Mouse (Mus musculus) embryonic facial prominence, embryonic 13.5 days (tissue): ENCODE measurements around the gene Acsbg1. TPM values are rescaled to one million over a fixed set of nuclear protein-coding genes. Genes with fewer than 3 reads are reported as not detected.

Experiments
- ATAC-seq: fragments of 200-750 bp; cut with Nextera tagmentation; 2 replicates; pipeline ENCODE4 v1.8.0; 2017; ENCODE audit warnings: low read depth; ENCODE audit not compliant: insufficient number of reproducible peaks, insufficient read depth, low FRiP score, low TSS enrichment
- H3K27ac ChIP-seq: fragments of 300-500 bp; sonication (generic); 2 replicates; pipeline ENCODE4 v1.5.1; 2015; ENCODE audit warnings: moderate library complexity, mild to moderate bottlenecking, inconsistent platforms
- H3K27me3 ChIP-seq: fragments of 300-500 bp; sonication (generic); 2 replicates; pipeline ENCODE4 v1.6.1; 2015; ENCODE audit warnings: mild to moderate bottlenecking, inconsistent platforms
- H3K36me3 ChIP-seq: fragments of 300-500 bp; sonication (generic); 2 replicates; pipeline ENCODE4 v1.6.1; 2015; ENCODE audit warnings: mild to moderate bottlenecking, inconsistent platforms
- H3K4me1 ChIP-seq: fragments of 300-500 bp; sonication (generic); 2 replicates; pipeline ENCODE4 v1.6.1; 2015; ENCODE audit warnings: inconsistent platforms
- H3K4me2 ChIP-seq: fragments of 300-500 bp; sonication (generic); 2 replicates; pipeline ENCODE4 v1.6.1; 2015; ENCODE audit warnings: moderate library complexity, mild to moderate bottlenecking, inconsistent platforms
- H3K4me3 ChIP-seq: fragments of 300-500 bp; sonication (generic); 2 replicates; pipeline ENCODE4 v1.5.1; 2015; ENCODE audit warnings: mild to moderate bottlenecking, inconsistent platforms
- H3K9ac ChIP-seq: fragments of 300-500 bp; sonication (generic); 2 replicates; pipeline ENCODE4 v1.6.1; 2015; ENCODE audit warnings: mild to moderate bottlenecking, inconsistent platforms
- H3K9me3 ChIP-seq: fragments of 300-500 bp; sonication (generic); 2 replicates; pipeline ENCODE4 v1.6.1; 2016; ENCODE audit warnings: inconsistent platforms
- WGBS: fragments of 180-500 bp; shearing (Covaris S2); methylation state at CpG from one replicate; pipeline ENCODE4 v1.1.7; 2015; ENCODE audit warnings: mixed read lengths; 5-methylcytosine and 5-hydroxymethylcytosine counted together
- polyA plus RNA-seq: library from polyadenylated mRNA; unstranded; fragments of >200 nt; fragmentation: Nextera tagmentation; extraction: Ambion mirVana; gene quantifications from 2 replicates; pipeline ENCODE4 v1.2.1, GENCODE M21; 2015

Acsbg1 gene
- 1.4 and 1.6 TPM in 2 replicates for polyA plus RNA-seq

DNA sequence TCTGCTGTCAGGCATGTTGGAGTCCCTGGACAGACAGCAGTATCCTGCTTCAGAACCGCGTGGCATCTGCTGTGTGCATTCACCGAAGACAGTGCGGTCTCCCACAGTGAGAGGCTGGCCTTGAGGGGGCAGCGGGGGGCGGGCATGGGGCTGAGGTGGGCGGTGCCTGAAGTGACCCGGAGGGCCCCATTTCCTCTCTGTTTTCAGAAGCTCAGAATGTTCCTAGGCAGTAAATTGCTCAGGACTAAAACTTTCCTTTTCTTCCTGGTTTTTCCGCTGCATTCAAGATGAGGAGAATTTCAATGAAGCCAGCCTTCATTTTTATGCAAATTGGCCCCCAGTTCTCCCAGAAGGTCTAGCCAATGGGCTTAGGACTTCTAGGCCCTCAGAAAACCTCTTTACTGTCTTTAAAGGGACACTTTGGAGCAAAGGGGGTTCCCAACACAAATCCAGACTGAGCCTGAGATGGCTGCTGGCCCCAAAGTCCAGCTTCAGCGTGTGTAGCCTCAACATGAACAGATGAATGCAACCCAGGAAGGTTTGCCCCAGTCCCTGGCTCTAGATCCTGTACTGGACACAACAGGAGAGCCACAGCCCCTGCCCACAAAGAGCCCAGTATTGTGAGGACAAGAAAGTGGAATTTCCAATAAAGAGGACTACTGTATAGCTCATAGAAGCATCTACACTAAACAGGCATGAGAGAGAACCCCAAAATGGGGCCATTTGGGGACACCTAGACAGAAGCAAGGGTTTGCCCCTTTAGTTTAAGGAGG is at the start of gene Acsbg1:
Acsbg1 (minus strand) TSS at position 266 of the 773 bp plus-strand sequence.
- no peak for ATAC-seq
- Histone ChIP-seq H3K27me3 (no peaks in the 10 kb centered on the region), H3K4me3 (no peak within 1 kb of the TSS), H3K4me2 (peak within 1 kb of the TSS; percentile 45), H3K36me3 (no peaks in the 10 kb centered on the region), H3K4me1 (peaks cover 12% of the 10 kb centered on the region), H3K9me3 (no peaks in the 10 kb centered on the region), H3K9ac (no peak within 1 kb of the TSS), H3K27ac (no peak within 1 kb of the TSS)
- 13% methylated on average over 10 of the region's 10 CpGs for WGBS

DNA sequence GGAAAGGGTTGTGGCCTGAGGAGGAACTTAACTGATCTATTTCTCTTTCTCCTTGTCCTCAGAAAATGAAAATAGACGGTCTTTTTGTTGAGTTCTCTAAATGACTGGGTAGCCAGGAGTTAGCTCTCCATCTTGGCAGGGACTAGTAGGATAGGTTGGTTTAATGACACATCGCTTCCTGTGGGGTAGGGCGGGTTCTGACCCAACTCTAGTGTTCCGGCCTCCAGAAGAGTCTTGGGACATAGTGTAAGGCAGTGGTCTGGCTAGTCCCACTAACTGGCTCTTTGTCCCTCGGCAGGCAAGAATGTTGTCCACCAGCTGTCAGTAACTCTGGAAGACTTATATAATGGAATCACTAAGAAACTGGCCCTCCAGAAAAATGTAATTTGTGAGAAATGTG is 46.4 kb upstream of the Acsbg1 start:
- 83% methylated on average over 5 of the region's 5 CpGs for WGBS
- Histone ChIP-seq H3K4me1 (peaks cover 6% of the 10 kb centered on the region), H3K4me3 (no peak overlapping the region), H3K9ac (no peak overlapping the region), H3K9me3 (no peaks in the 10 kb centered on the region), H3K36me3 (peaks cover 41% of the 10 kb centered on the region), H3K27me3 (no peaks in the 10 kb centered on the region), H3K27ac (no peak overlapping the region), H3K4me2 (no peak overlapping the region)
- no peak for ATAC-seq

DNA sequence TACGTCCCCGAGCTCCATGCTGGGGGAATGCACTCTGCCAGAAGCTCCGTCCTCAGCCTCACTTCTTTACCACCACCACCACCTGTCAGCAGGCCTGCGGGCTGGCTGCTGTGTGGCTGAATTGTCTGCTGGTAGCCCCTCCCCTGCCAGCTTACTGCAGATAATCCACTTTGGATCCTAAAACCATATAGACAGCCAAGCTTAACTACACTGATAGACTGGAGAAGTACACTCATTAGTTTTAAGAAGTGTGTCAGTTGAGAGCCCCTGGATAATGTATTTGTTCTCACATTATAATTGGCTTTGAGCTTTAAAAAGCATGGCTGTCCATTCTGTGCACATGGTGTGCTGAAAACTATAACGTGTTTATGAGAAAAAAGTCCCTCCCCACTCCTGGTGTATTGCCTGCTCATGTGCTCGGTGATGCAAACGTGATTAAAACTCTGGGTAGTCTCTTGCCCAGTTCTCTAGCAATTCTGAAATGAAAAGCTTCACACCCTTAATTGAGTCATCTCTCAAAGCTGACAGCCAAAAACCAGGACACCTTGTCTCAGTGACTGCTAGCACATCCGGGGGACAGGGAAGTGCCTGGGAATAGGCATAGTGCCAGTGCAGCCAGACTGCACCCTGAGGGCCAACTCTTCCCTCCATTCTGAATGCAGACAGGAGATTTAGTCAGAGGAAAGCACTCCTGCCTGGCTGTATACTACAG is 45.8 kb upstream of the Acsbg1 start:
- H3K27ac ChIP-seq: no peak overlapping the region
- H3K36me3 ChIP-seq: peaks cover 36% of the 10 kb centered on the region
- peaks cover 6% of the 10 kb centered on the region for H3K4me1 ChIP-seq
- H3K4me3 ChIP-seq: no peak overlapping the region
- 59% methylated on average over 8 of the region's 8 CpGs for WGBS
- no peak overlapping the region for H3K4me2 ChIP-seq
- H3K27me3 ChIP-seq: no peaks in the 10 kb centered on the region
- H3K9ac ChIP-seq: no peak overlapping the region
- no peaks in the 10 kb centered on the region for H3K9me3 ChIP-seq
- no peak for ATAC-seq

DNA sequence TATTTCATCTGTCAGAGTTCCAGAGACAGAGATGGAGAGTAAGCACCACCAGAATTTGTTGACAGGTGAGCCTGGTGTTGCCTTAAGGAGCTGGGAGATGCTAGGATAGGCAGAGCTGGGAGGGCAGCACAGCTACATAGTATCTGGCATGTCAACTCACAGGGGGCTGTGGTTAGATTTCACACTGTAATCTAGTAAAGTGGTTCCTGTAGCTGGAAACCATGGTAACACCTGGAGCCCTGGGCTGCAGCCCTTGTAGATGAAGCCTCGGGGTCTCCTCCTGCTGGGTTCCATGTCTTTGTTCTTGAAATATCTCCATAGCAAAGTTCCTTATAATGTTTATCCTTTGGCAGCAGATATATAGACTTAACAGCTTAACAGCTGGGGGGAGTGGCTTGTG is 43.9 kb upstream of the Acsbg1 start:
- H3K27ac ChIP-seq: no peak overlapping the region
- H3K4me1 ChIP-seq: peaks cover 11% of the 10 kb centered on the region
- H3K4me2 ChIP-seq: no peak overlapping the region
- no peaks in the 10 kb centered on the region for H3K9me3 ChIP-seq
- no peak overlapping the region for H3K9ac ChIP-seq
- peaks cover 17% of the 10 kb centered on the region for H3K36me3 ChIP-seq
- H3K27me3 ChIP-seq: peaks cover 10% of the 10 kb centered on the region
- H3K4me3 ChIP-seq: no peak overlapping the region
- no peak for ATAC-seq
- WGBS: 39% methylated on average over 1 of the region's 1 CpGs

DNA sequence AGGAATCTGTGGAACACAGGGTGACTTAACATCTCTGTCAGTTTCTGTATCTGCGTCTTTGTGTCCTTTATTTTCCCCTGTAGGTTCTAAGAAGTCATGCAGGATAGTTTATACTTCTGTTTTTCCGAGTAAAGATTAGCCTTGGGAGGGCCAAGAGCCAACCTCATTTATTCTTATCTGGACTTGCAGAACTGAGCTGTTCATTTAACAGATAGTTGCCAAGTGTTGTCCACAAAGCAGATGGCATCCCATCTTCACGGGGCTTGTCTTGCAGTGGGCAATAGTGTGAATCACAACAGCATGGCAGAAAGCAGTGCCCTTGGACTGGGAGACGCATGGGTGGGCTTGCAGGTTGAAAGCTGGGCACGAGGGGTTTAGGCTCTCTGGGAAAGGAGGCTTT is 42.7 kb upstream of the Acsbg1 start:
- H3K4me1 ChIP-seq: peaks cover 18% of the 10 kb centered on the region
- peaks cover 7% of the 10 kb centered on the region for H3K36me3 ChIP-seq
- H3K4me2 ChIP-seq: no peak overlapping the region
- H3K27ac ChIP-seq: no peak overlapping the region
- peaks cover 16% of the 10 kb centered on the region for H3K27me3 ChIP-seq
- no peaks in the 10 kb centered on the region for H3K9me3 ChIP-seq
- ATAC-seq: no peak
- H3K9ac ChIP-seq: no peak overlapping the region
- 85% methylated on average over 5 of the region's 5 CpGs for WGBS
- no peak overlapping the region for H3K4me3 ChIP-seq

DNA sequence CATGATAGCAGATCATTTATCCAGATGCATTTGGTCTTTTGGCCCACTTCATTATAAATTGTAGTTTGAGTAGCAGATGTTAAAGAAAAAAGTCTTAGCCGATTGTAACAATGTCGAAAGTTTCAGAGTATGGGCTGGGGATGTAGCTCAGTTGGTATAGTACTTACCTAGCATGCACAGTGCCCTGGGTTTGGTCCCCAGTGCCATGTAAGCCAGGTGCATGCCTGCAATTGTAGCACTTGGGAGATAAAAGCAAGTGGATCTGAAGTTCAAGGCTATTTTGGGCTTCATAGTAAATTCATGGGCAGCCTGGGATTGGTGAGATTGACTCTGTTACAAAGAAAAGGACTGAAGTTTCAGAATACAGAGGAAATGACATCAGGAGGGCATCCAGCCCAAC is 40.9 kb upstream of the Acsbg1 start:
- no peak overlapping the region for H3K4me3 ChIP-seq
- H3K9me3 ChIP-seq: no peaks in the 10 kb centered on the region
- no peaks in the 10 kb centered on the region; the same call in 1 of the 2 replicates for H3K36me3 ChIP-seq
- H3K9ac ChIP-seq: no peak overlapping the region
- 89% methylated on average over 2 of the region's 2 CpGs for WGBS
- ATAC-seq: no peak
- no peak overlapping the region for H3K4me2 ChIP-seq
- H3K4me1 ChIP-seq: peaks cover 23% of the 10 kb centered on the region
- no peak overlapping the region for H3K27ac ChIP-seq
- peaks cover 24% of the 10 kb centered on the region for H3K27me3 ChIP-seq

DNA sequence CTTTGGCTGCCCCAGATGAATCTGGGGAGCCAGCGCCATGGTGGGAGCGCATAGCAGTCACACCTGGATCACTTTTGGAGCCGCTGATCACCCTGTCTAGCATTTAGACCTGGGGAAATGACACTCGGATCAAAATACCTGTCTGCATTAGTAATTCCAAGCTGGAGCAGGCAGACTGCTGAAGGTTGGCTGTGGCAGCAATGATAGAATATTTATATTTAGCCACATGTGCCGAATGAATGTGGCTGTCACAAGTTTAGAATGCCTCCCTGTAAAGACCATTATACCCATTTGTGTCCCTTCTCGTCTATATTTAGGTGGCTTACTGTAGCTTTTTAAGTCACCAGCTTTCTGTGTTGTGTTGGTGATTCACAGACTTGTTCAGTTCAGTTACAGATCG is 39.1 kb upstream of the Acsbg1 start:
- no peak for ATAC-seq
- Histone ChIP-seq H3K4me1 (peaks cover 23% of the 10 kb centered on the region), H3K27me3 (peaks cover 24% of the 10 kb centered on the region), H3K27ac (no peak overlapping the region), H3K9ac (no peak overlapping the region), H3K4me3 (peak overlapping the region; percentile 76), H3K36me3 (no peaks in the 10 kb centered on the region), H3K9me3 (no peaks in the 10 kb centered on the region), H3K4me2 (peak overlapping the region; percentile 90)
- 72% methylated on average over 7 of the region's 7 CpGs for WGBS

DNA sequence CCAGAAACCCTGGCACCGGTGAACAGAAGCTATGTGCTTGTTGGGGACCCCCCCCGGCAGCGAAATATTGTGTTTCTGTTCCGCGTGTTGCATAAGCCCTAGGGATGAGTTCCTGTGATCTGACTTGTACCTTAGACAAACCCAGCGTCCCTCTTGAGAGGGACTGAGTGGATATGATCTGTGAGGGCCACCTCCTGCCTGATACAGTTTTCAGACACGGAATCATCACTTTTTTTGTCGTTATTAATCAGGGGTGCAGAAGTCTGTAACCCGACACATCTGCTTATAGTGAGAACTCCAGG is 38.5 kb upstream of the Acsbg1 start:
- Histone ChIP-seq H3K27ac (no peak overlapping the region), H3K9ac (peak overlapping the region; percentile 87), H3K4me1 (peaks cover 17% of the 10 kb centered on the region), H3K4me2 (peak overlapping the region; percentile 90), H3K4me3 (peak overlapping the region; percentile 76), H3K27me3 (peaks cover 24% of the 10 kb centered on the region), H3K36me3 (no peaks in the 10 kb centered on the region), H3K9me3 (no peaks in the 10 kb centered on the region)
- 17% methylated on average over 9 of the region's 9 CpGs for WGBS
- no peak for ATAC-seq

DNA sequence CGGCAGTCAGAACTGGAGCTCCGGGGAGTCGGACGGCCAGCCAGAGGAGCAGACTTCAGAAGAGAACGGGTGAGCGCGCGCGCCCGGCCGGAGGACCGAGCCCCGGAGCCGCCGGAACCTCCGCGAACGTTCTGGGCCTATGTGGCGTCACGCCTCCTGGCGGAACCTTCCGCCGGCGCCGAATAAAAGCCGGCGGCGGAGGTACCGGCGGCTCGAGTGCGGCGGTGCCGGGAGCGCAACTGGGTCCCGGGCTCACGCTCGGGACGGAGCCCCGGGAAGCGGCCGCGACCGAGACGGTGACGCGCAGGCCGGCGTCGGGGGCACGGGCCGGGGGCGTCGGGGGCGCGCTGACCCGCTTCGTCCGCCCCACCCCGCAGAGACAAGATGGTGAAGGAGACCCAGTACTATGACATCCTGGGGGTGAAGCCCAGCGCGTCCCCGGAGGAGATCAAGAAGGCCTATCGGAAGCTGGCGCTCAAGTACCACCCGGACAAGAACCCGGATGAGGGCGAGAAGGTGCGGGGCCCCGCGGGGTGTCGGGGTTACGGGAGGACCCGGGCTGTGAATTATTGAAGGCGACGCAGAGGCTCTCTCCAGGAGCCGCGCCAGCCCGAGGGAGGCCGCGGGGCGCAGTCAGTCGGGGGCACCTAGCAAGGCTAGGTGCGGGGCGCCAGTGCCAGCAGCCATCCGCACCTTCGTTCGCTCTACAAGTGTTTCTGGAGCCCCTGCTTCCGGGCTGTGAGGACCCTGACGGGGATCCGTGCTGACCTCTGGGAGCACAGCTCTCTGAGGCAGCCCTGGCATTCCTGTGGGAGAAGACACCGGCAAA is 37.9 kb upstream of the Acsbg1 start:
- Histone ChIP-seq H3K27ac (no peak overlapping the region; the same call in 1 of the 2 replicates), H3K4me1 (peaks cover 17% of the 10 kb centered on the region), H3K4me2 (peak overlapping the region; percentile 90), H3K9ac (peak overlapping the region; percentile 87), H3K9me3 (no peaks in the 10 kb centered on the region), H3K27me3 (peaks cover 24% of the 10 kb centered on the region), H3K4me3 (peak overlapping the region; percentile 76), H3K36me3 (no peaks in the 10 kb centered on the region)
- peak; percentile 71 for ATAC-seq
- under 1% methylated on average over 92 of the region's 92 CpGs for WGBS

DNA sequence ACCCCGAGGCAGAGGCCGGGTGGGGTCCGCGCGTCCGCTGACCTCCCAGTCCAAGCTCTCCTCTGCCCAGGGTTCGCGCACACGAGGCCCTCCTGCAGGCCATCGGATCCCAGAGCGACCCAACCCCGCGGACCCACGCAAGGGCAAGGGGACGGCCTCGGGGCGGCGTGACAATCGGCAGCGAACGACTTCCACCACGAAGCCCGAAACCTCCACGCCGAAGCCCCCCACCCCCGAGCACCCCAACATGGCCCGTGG is 37.3 kb upstream of the Acsbg1 start:
- 11% methylated on average over 27 of the region's 27 CpGs for WGBS
- Histone ChIP-seq H3K36me3 (no peaks in the 10 kb centered on the region), H3K9ac (peak overlapping the region; percentile 87), H3K27me3 (peaks cover 24% of the 10 kb centered on the region), H3K4me1 (peaks cover 17% of the 10 kb centered on the region), H3K4me2 (peak overlapping the region; percentile 90), H3K4me3 (peak overlapping the region; percentile 76), H3K27ac (no peak overlapping the region; the same call in 1 of the 2 replicates), H3K9me3 (no peaks in the 10 kb centered on the region)
- ATAC-seq: 0 out of 2 replicates have a peak, but pooled peaks have one; percentile 28

DNA sequence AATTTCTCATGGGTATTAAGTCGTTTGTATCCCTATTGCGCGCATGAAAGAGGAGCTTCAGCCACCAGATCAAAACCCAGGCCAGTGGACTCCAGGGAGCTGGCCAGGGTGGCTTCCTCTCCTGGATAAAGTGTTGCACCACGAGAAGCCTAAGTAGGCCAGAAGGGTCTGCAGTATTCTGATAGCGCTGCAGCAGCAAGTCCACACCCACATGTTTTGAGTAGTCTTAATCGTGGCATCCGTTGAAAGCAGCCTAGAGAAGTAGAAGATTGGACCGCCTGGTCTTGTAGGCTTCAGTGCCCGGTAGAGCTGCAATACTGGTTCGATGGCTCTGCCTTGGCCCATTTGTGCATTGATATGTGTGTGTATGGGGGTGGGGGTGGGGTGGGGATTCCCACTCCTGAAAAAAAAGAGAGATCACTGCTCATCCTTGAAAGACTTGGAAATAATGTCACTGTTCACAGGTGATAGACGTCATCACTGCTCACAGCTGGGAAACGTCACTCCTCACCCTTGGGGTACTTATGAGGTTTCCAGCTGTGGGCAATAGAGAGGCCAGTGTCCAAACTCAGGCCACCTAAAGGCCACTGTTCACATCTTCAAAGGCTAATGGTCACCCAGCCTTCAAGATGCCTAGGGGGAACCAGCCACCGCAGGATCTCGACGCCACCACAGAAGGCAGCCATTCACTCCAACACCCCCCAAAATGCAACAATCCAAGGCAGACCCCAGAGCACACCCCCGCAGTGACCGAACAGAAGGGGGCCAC is 36.8 kb upstream of the Acsbg1 start, which contains the start of gene Dnaja4:
Dnaja4 (plus strand) TSS at position 556 of the 769 bp plus-strand sequence.
- H3K36me3 ChIP-seq: no peaks in the 10 kb centered on the region
- peaks cover 17% of the 10 kb centered on the region for H3K4me1 ChIP-seq
- H3K27ac ChIP-seq: no peak within 1 kb of the TSS; the same call in 1 of the 2 replicates
- peak within 1 kb of the TSS; percentile 87 for H3K9ac ChIP-seq
- 66% methylated on average over 17 of the region's 17 CpGs for WGBS
- ATAC-seq: no peak
- H3K4me2 ChIP-seq: peak within 1 kb of the TSS; percentile 90
- H3K9me3 ChIP-seq: no peaks in the 10 kb centered on the region
- H3K4me3 ChIP-seq: peak within 1 kb of the TSS; percentile 76
- peaks cover 24% of the 10 kb centered on the region for H3K27me3 ChIP-seq
